Mouse (Mus musculus) liver, embryonic 16.5 days (tissue): ENCODE results near the gene Cryba4. TPM values are rescaled to one million over a fixed set of nuclear protein-coding genes. Genes with fewer than 3 reads are reported as not detected.

ENCODE experiments used
- ATAC-seq: fragments of 200-750 bp; cut with Nextera tagmentation; 2 replicates; pipeline ENCODE4 v1.8.0; 2017; ENCODE audit warnings: low read depth, mild to moderate bottlenecking, moderate number of reproducible peaks, moderate library complexity
- H3K27ac ChIP-seq: fragments of 300-500 bp; sonication (generic); 2 replicates; pipeline ENCODE4 v1.5.1; 2014; ENCODE audit warnings: mild to moderate bottlenecking, low read length
- H3K27me3 ChIP-seq: fragments of 300-500 bp; sonication (generic); 2 replicates; pipeline ENCODE4 v1.6.1; 2014; ENCODE audit warnings: low read depth, low read length, mixed read lengths; ENCODE audit not compliant: control insufficient read depth, insufficient read depth
- H3K36me3 ChIP-seq: fragments of 300-500 bp; sonication (generic); 2 replicates; pipeline ENCODE4 v1.6.1; 2014; ENCODE audit warnings: mild to moderate bottlenecking; ENCODE audit not compliant: control insufficient read depth, insufficient read depth
- H3K4me1 ChIP-seq: fragments of 300-500 bp; sonication (generic); 2 replicates; pipeline ENCODE4 v1.6.1; 2014; ENCODE audit warnings: low read depth, low read length, mixed read lengths; ENCODE audit not compliant: control insufficient read depth
- H3K4me2 ChIP-seq: fragments of 300-500 bp; sonication (generic); 2 replicates; pipeline ENCODE4 v1.6.1; 2014; ENCODE audit warnings: low read depth, low read length, mixed read lengths
- H3K4me3 ChIP-seq: fragments of 300-500 bp; sonication (generic); 2 replicates; pipeline ENCODE4 v1.5.1; 2014; ENCODE audit warnings: low read depth, mild to moderate bottlenecking, low read length
- H3K9ac ChIP-seq: fragments of 300-500 bp; sonication (generic); 2 replicates; pipeline ENCODE4 v1.6.1; 2014; ENCODE audit warnings: low read depth, low read length
- H3K9me3 ChIP-seq: fragments of 300-500 bp; sonication (generic); replicated peaks from 2 replicates; pipeline ENCODE4 v1.6.1; 2016; ENCODE audit warnings: low read length; ENCODE audit not compliant: control insufficient read depth
- WGBS: fragments of 180-500 bp; shearing (Covaris S2); extraction: QIAGEN DNeasy Blood & Tissue Kit; methylation state at CpG from one replicate; pipeline ENCODE4 v1.1.7; 2014; ENCODE audit not compliant: insufficient replicate concordance; 5-methylcytosine and 5-hydroxymethylcytosine counted together
- polyA plus RNA-seq: library from polyadenylated mRNA; unstranded; fragments of >200 nt; fragmentation: Nextera tagmentation; extraction: Ambion mirVana; gene quantifications from 2 replicates; pipeline ENCODE4 v1.2.1, GENCODE M21; 2015

Gene Cryba4
- 0.49 and 0.67 TPM in 2 replicates for polyA plus RNA-seq

- Histone ChIP-seq H3K27me3 (no peaks in the 10 kb centered on the region), H3K4me1 (peaks cover 24% of the 10 kb centered on the region), H3K4me2 (peak within 1 kb of the TSS; percentile 36; the same call in 1 of the 2 replicates), H3K27ac (peak within 1 kb of the TSS; percentile 59), H3K4me3 (no peak within 1 kb of the TSS), H3K9ac (no peak within 1 kb of the TSS; the same call in 1 of the 2 replicates), H3K36me3 (no peaks in the 10 kb centered on the region), H3K9me3 (no peaks in the 10 kb centered on the region)
- 56% methylated on average over 2 of the region's 2 CpGs for WGBS
- no peak for ATAC-seq
Observed at GRCm38 (mm10) chr5:112252400-112252799, at the start of gene Cryba4. Gene Cryba4, minus strand, starts transcription at chr5:112252518.

- Histone ChIP-seq H3K27me3 (no peaks in the 10 kb centered on the region), H3K4me1 (peaks cover 56% of the 10 kb centered on the region), H3K4me2 (no peak overlapping the region), H3K4me3 (no peak overlapping the region), H3K36me3 (peaks cover 2% of the 10 kb centered on the region; the same call in 1 of the 2 replicates), H3K9ac (no peak overlapping the region), H3K9me3 (no peaks in the 10 kb centered on the region), H3K27ac (peak overlapping the region; percentile 70)
- WGBS: 59% methylated on average over 4 of the region's 4 CpGs
- ATAC-seq: no peak
Observed at GRCm38 (mm10) chr5:112301694-112302093, 49.4 kb upstream of the Cryba4 start.

- no peak for ATAC-seq
- Histone ChIP-seq H3K36me3 (peaks cover 2% of the 10 kb centered on the region; the same call in 1 of the 2 replicates), H3K9me3 (no peaks in the 10 kb centered on the region), H3K9ac (no peak overlapping the region), H3K4me1 (peaks cover 65% of the 10 kb centered on the region), H3K27ac (peak overlapping the region; percentile 70), H3K27me3 (no peaks in the 10 kb centered on the region), H3K4me2 (no peak overlapping the region), H3K4me3 (no peak overlapping the region)
- WGBS: 72% methylated on average over 6 of the region's 6 CpGs
Observed at GRCm38 (mm10) chr5:112300721-112301308, 48.5 kb upstream of the Cryba4 start.

GRCm38 (mm10) chr5:112300112-112300511, 47.8 kb upstream of the Cryba4 start:
- no peak overlapping the region for H3K9ac ChIP-seq
- no peaks in the 10 kb centered on the region for H3K9me3 ChIP-seq
- no peaks in the 10 kb centered on the region for H3K27me3 ChIP-seq
- ATAC-seq: no peak
- no peak overlapping the region for H3K4me2 ChIP-seq
- no peak overlapping the region for H3K27ac ChIP-seq
- WGBS: 52% methylated on average over 2 of the region's 2 CpGs
- H3K4me3 ChIP-seq: no peak overlapping the region
- peaks cover 72% of the 10 kb centered on the region for H3K4me1 ChIP-seq
- H3K36me3 ChIP-seq: no peaks in the 10 kb centered on the region; the same call in 1 of the 2 replicates

- peaks cover 79% of the 10 kb centered on the region for H3K4me1 ChIP-seq
- peak overlapping the region; percentile 60 for H3K27ac ChIP-seq
- no peaks in the 10 kb centered on the region for H3K9me3 ChIP-seq
- no peak overlapping the region for H3K4me2 ChIP-seq
- H3K27me3 ChIP-seq: no peaks in the 10 kb centered on the region
- H3K9ac ChIP-seq: no peak overlapping the region
- no peaks in the 10 kb centered on the region for H3K36me3 ChIP-seq
- H3K4me3 ChIP-seq: no peak overlapping the region
- ATAC-seq: no peak
- 63% methylated on average over 4 of the region's 4 CpGs for whole genome bisulfite sequencing
Observed at GRCm38 (mm10) chr5:112299399-112299798, 47.1 kb upstream of the Cryba4 start.

DNA sequence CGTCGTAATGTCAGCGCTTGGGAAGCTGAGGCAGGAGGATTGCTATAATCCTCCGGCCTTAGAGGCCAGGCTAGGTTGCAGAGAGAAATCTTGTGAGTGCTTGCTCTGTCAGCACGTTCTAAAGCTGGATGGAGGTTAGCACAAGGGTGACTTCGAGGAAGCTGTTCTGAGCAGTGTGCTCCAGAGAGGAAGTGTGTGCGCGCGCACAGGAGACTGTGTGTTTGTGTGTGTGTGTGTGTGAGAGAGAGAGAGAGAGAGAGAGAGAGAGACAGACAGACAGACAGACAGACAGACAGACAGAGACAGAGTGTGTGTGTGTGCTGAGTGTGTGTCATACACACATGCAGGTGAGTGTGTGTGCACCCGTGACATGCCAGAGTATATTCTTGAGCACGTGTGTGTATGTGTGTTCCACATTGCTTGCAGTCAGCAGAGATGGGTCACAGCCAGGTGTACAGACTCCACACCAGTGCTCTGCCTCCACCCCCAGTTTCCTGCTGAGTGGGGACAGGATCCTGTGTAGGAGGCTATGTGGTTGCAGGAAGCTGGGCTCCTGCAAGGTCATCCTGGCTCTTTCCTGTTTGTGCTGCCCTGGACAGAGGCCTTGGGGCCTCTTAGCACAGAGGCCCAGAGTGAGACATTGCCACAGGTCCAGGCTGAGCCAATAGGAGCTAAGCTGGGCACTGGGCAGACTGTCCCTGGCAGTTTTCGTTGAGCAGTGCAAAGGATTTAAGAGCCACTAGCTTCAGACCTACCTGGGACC, 46.1 kb upstream of the Cryba4 start:
- WGBS: 51% methylated on average over 12 of the region's 12 CpGs
- H3K36me3 ChIP-seq: no peaks in the 10 kb centered on the region
- H3K27me3 ChIP-seq: no peaks in the 10 kb centered on the region
- H3K4me2 ChIP-seq: no peak overlapping the region
- peak overlapping the region; percentile 60 for H3K27ac ChIP-seq
- H3K9me3 ChIP-seq: no peaks in the 10 kb centered on the region
- H3K9ac ChIP-seq: peak overlapping the region; percentile 3; the same call in 1 of the 2 replicates
- ATAC-seq: peak; percentile 28
- H3K4me1 ChIP-seq: peaks cover 87% of the 10 kb centered on the region
- H3K4me3 ChIP-seq: no peak overlapping the region

- Histone ChIP-seq H3K9me3 (no peaks in the 10 kb centered on the region), H3K4me3 (no peak overlapping the region), H3K36me3 (no peaks in the 10 kb centered on the region), H3K27ac (peak overlapping the region; percentile 36), H3K4me1 (peaks cover 90% of the 10 kb centered on the region), H3K4me2 (0 out of 2 replicates have a peak overlapping the region, but pooled peaks have one; percentile 12), H3K9ac (no peak overlapping the region), H3K27me3 (no peaks in the 10 kb centered on the region)
- WGBS: 20% methylated on average over 2 of the region's 2 CpGs
- ATAC-seq: no peak
Observed at GRCm38 (mm10) chr5:112297257-112297656, 44.9 kb upstream of the Cryba4 start.

- no peaks in the 10 kb centered on the region for H3K36me3 ChIP-seq
- H3K9me3 ChIP-seq: no peaks in the 10 kb centered on the region
- peak overlapping the region; percentile 59 for H3K27ac ChIP-seq
- 10% methylated on average over 6 of the region's 6 CpGs for WGBS
- 0 out of 2 replicates have a peak overlapping the region, but pooled peaks have one; percentile 11 for H3K9ac ChIP-seq
- H3K4me3 ChIP-seq: no peak overlapping the region
- peak overlapping the region; percentile 18; the same call in 1 of the 2 replicates for H3K4me2 ChIP-seq
- peak; percentile 57 for ATAC-seq
- H3K27me3 ChIP-seq: no peaks in the 10 kb centered on the region
- H3K4me1 ChIP-seq: peaks cover 88% of the 10 kb centered on the region
Observed at GRCm38 (mm10) chr5:112296404-112297181, 44.3 kb upstream of the Cryba4 start.
